ENCODE assay signal across 8 mouse cellular contexts in the genomic region with DNA sequence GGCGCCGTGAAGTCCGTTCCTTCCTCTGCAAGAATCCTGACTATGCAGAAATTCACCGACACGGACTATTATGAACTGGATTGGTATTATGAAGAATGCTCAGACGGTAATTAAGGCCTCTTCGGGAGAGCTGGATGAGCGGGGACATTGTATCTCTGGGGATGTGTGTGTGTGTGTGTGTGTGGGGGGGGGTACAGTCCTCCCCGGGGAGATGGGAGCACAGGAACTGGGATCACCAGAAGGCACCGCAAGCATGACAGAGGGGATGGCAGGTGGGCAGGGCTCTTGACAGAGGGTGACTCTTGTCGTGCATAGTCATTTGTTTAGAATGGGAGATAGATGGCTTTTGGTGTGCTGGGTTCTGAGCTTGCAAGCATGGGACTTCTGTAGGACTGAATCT.
DNase-seq lines count a peak whose midpoint lies in the region; ATAC-seq and TF ChIP-seq lines count a peak whose summit lies in the region.

No protein-coding gene starts in this region.

- DNase-seq in gastrocnemius, adult 2 months: no peak
- DNase-seq in gastrocnemius, postnatal 36 days: no peak
- DNase-seq in lung, postnatal 0 days (ENCODE audit: low spot score): peak; percentile 45
- DNase-seq in lung, postnatal 25 days (ENCODE audit: low spot score): no peak
- DNase-seq in limb, embryonic 11.5 days (ENCODE audit: low spot score): no peak
- DNase-seq in stomach, postnatal 0 days (ENCODE audit: low spot score): no peak
- DNase-seq in testis, postnatal 10 days (ENCODE audit: low spot score): no peak
- no peak for DNase-seq in left cerebral cortex, postnatal 25 days (ENCODE audit: low spot score in 2 of 2)

- 52% methylated on average over 11 of the region's 11 CpGs for WGBS in lung, postnatal 0 days
- WGBS in limb, embryonic 11.5 days: 79% methylated on average over 11 of the region's 11 CpGs
- WGBS in stomach, postnatal 0 days: 56% methylated on average over 11 of the region's 11 CpGs

- peak; percentile 21 for ATAC-seq in lung, postnatal 0 days
- no peak for ATAC-seq in limb, embryonic 11.5 days (ENCODE audit: insufficient number of reproducible peaks, low FRiP score, low TSS enrichment, low read depth)
- peak; percentile 32; the same call in 1 of the 2 replicates for ATAC-seq in stomach, postnatal 0 days (ENCODE audit: low FRiP score, low TSS enrichment)

- H3K4me2 ChIP-seq in lung, postnatal 0 days (replicated peaks; ENCODE audit: low read depth, low read length): peak overlapping the region; percentile 45
- H3K4me2 ChIP-seq in limb, embryonic 11.5 days (ENCODE audit: low read depth, severe bottlenecking): peak overlapping the region; percentile 5; the same call in 1 of the 2 replicates
- H3K4me2 ChIP-seq in stomach, postnatal 0 days (replicated peaks; ENCODE audit: low read depth): peak overlapping the region; percentile 41

- no peak for TF ChIP-seq CTCF in gastrocnemius, adult 2 months (IDR thresholded peaks at IDR 0.05)
- TF ChIP-seq CTCF in lung, postnatal 0 days (IDR thresholded peaks at IDR 0.05): no peak
- no peak for TF ChIP-seq CTCF in stomach, postnatal 0 days (IDR thresholded peaks at IDR 0.05; ENCODE audit: low read depth)

- TF ChIP-seq EP300 in lung, postnatal 0 days (IDR thresholded peaks at IDR 0.05): no peak
- TF ChIP-seq EP300 in stomach, postnatal 0 days (optimal IDR thresholded peaks at IDR 0.05): no peak

- H3K27me3 ChIP-seq in lung, postnatal 0 days (replicated peaks; ENCODE audit: insufficient read depth, low read length): no peaks in the 10 kb centered on the region
- no peaks in the 10 kb centered on the region for H3K27me3 ChIP-seq in limb, embryonic 11.5 days (ENCODE audit: control insufficient read depth, insufficient read depth, low read length)
- H3K27me3 ChIP-seq in stomach, postnatal 0 days (ENCODE audit: control insufficient read depth, insufficient read depth, low read length): no peaks in the 10 kb centered on the region

- H3K9me3 ChIP-seq in lung, postnatal 0 days (ENCODE audit: low read length): no peaks in the 10 kb centered on the region
- no peaks in the 10 kb centered on the region for H3K9me3 ChIP-seq in limb, embryonic 11.5 days (ENCODE audit: control insufficient read depth, low read length)
- H3K9me3 ChIP-seq in stomach, postnatal 0 days (ENCODE audit: control insufficient read depth, low read length): no peaks in the 10 kb centered on the region

- H3K9ac ChIP-seq in lung, postnatal 0 days (replicated peaks; ENCODE audit: low read depth): no peak overlapping the region
- no peak overlapping the region for H3K9ac ChIP-seq in limb, embryonic 11.5 days (ENCODE audit: low read length)
- H3K9ac ChIP-seq in stomach, postnatal 0 days (ENCODE audit: low read length): peak overlapping the region; percentile 35; the same call in 1 of the 2 replicates

- peak overlapping the region; percentile 40; the same call in 1 of the 2 replicates for H3K27ac ChIP-seq in gastrocnemius, adult 2 months
- H3K27ac ChIP-seq in lung, postnatal 0 days (ENCODE audit: low read length): no peak overlapping the region
- H3K27ac ChIP-seq in limb, embryonic 11.5 days (replicated peaks; ENCODE audit: low read depth, low read length): no peak overlapping the region
- H3K27ac ChIP-seq in stomach, postnatal 0 days (replicated peaks): peak overlapping the region; percentile 49; the same call in 1 of the 2 replicates

- no peaks in the 10 kb centered on the region for H3K36me3 ChIP-seq in lung, postnatal 0 days (ENCODE audit: insufficient read depth, low read length)
- H3K36me3 ChIP-seq in limb, embryonic 11.5 days (ENCODE audit: control insufficient read depth, insufficient read depth, low read length): no peaks in the 10 kb centered on the region
- 0 out of 2 replicates have a peak, but pooled peaks cover 2% of the 10 kb centered on the region for H3K36me3 ChIP-seq in stomach, postnatal 0 days (ENCODE audit: control insufficient read depth, insufficient read depth, low read length)

- intact Hi-C loops in gastrocnemius, adult 2 months (cut with DNase I): no loop called here
- intact Hi-C loops in gastrocnemius, postnatal 36 days (cut with DNase I): no loop called here
- intact Hi-C loops in left cerebral cortex, postnatal 25 days (cut with DNase I): no loop called here

- H3K4me1 ChIP-seq in lung, postnatal 0 days (ENCODE audit: insufficient read depth, low read depth, low read length): no peaks in the 10 kb centered on the region
- no peaks in the 10 kb centered on the region for H3K4me1 ChIP-seq in limb, embryonic 11.5 days (ENCODE audit: control insufficient read depth, insufficient read depth, low read length)
- no peaks in the 10 kb centered on the region; the same call in 1 of the 2 replicates for H3K4me1 ChIP-seq in stomach, postnatal 0 days (replicated peaks; ENCODE audit: control insufficient read depth, insufficient read depth)

- H3K4me3 ChIP-seq in gastrocnemius, adult 2 months: peak overlapping the region; percentile 23
- H3K4me3 ChIP-seq in lung, postnatal 0 days (ENCODE audit: low read depth, low read length): peak overlapping the region; percentile 12; the same call in 1 of the 2 replicates
- no peak overlapping the region for H3K4me3 ChIP-seq in limb, embryonic 11.5 days (ENCODE audit: low read depth, low read length)
- peak overlapping the region; percentile 20; the same call in 1 of the 2 replicates for H3K4me3 ChIP-seq in stomach, postnatal 0 days (ENCODE audit: low read depth, low read length)

Comparison
In these comparisons a context has a peak if more than half of its experiments do, and no peak if none do; other contexts are left out.
1. H3K27ac ChIP-seq: peak in gastrocnemius, adult 2 months (single experiment) and stomach, postnatal 0 days (single experiment); none in lung, postnatal 0 days (single experiment) and limb, embryonic 11.5 days (single experiment).
2. Peak in every context shown above with its lines, with median percentiles within 50 percentile points of each other: H3K4me2 ChIP-seq.